Mouse (Mus musculus): ENCODE data around the gene Vwce. TPM values are rescaled to one million over a fixed set of nuclear protein-coding genes. Genes with fewer than 3 reads are reported as not detected.

Gene Vwce
- polyA plus RNA-seq, 1 experiment, result 0.18 TPM

GRCm38 (mm10) chr19:10695801-10696200, 61.8 kb downstream of the Vwce start:
- no peak for TF ChIP-seq GATA1 (IDR thresholded peaks at IDR 0.05; ENCODE audit: low read length)

- no peak for TF ChIP-seq GATA1 (IDR thresholded peaks at IDR 0.05; ENCODE audit: low read length)
Measured at GRCm38 (mm10) chr19:10698131-10698991, 64.3 kb downstream of the Vwce start.

- TF ChIP-seq GATA1 (IDR thresholded peaks at IDR 0.05; ENCODE audit: low read length), result no peak
Measured at GRCm38 (mm10) chr19:10699851-10700250, 65.8 kb downstream of the Vwce start.

- no peak for TF ChIP-seq GATA1 (IDR thresholded peaks at IDR 0.05; ENCODE audit: low read length)
Measured at GRCm38 (mm10) chr19:10701013-10701726, 67.2 kb downstream of the Vwce start.

- TF ChIP-seq GATA1 (IDR thresholded peaks at IDR 0.05; ENCODE audit: low read length), result no peak
Measured at GRCm38 (mm10) chr19:10702125-10702524, 68.1 kb downstream of the Vwce start.

- no peak for TF ChIP-seq GATA1 (IDR thresholded peaks at IDR 0.05; ENCODE audit: low read length)
Measured at GRCm38 (mm10) chr19:10703470-10703869, 69.5 kb downstream of the Vwce start.

GRCm38 (mm10) chr19:10707087-10707875, 73.3 kb downstream of the Vwce start:
- no peak for TF ChIP-seq GATA1 (IDR thresholded peaks at IDR 0.05; ENCODE audit: low read length)

GRCm38 (mm10) chr19:10707881-10708280, 73.9 kb downstream of the Vwce start:
- TF ChIP-seq GATA1 (IDR thresholded peaks at IDR 0.05; ENCODE audit: low read length), result no peak

GRCm38 (mm10) chr19:10708900-10709299, 74.9 kb downstream of the Vwce start:
- TF ChIP-seq GATA1 (IDR thresholded peaks at IDR 0.05; ENCODE audit: low read length), result no peak

GRCm38 (mm10) chr19:10709360-10710087, 75.5 kb downstream of the Vwce start:
- no peak for TF ChIP-seq GATA1 (IDR thresholded peaks at IDR 0.05; ENCODE audit: low read length)

GRCm38 (mm10) chr19:10710088-10710511, 76.1 kb downstream of the Vwce start:
- no peak for TF ChIP-seq GATA1 (IDR thresholded peaks at IDR 0.05; ENCODE audit: low read length)

GRCm38 (mm10) chr19:10710751-10711150, 76.7 kb downstream of the Vwce start:
- TF ChIP-seq GATA1 (IDR thresholded peaks at IDR 0.05; ENCODE audit: low read length), result no peak

GRCm38 (mm10) chr19:10712194-10712593, 78.2 kb downstream of the Vwce start:
- TF ChIP-seq GATA1 (IDR thresholded peaks at IDR 0.05; ENCODE audit: low read length), result no peak

GRCm38 (mm10) chr19:10712646-10713045, 78.6 kb downstream of the Vwce start:
- no peak for TF ChIP-seq GATA1 (IDR thresholded peaks at IDR 0.05; ENCODE audit: low read length)

GRCm38 (mm10) chr19:10713551-10713950, 79.5 kb downstream of the Vwce start:
- TF ChIP-seq GATA1 (IDR thresholded peaks at IDR 0.05; ENCODE audit: low read length), result no peak
